Mouse (Mus musculus): ENCODE measurements around the gene Efcab7. TPM values are rescaled to one million over a fixed set of nuclear protein-coding genes. Genes with fewer than 3 reads are reported as not detected.
A peak's percentile ranks its signal among the peaks of the same experiment; 100 is the strongest.

The Efcab7 gene
- polyA plus RNA-seq (2012; rRNA removed), result 4.0 and 4.9 TPM in 2 replicates

DNA sequence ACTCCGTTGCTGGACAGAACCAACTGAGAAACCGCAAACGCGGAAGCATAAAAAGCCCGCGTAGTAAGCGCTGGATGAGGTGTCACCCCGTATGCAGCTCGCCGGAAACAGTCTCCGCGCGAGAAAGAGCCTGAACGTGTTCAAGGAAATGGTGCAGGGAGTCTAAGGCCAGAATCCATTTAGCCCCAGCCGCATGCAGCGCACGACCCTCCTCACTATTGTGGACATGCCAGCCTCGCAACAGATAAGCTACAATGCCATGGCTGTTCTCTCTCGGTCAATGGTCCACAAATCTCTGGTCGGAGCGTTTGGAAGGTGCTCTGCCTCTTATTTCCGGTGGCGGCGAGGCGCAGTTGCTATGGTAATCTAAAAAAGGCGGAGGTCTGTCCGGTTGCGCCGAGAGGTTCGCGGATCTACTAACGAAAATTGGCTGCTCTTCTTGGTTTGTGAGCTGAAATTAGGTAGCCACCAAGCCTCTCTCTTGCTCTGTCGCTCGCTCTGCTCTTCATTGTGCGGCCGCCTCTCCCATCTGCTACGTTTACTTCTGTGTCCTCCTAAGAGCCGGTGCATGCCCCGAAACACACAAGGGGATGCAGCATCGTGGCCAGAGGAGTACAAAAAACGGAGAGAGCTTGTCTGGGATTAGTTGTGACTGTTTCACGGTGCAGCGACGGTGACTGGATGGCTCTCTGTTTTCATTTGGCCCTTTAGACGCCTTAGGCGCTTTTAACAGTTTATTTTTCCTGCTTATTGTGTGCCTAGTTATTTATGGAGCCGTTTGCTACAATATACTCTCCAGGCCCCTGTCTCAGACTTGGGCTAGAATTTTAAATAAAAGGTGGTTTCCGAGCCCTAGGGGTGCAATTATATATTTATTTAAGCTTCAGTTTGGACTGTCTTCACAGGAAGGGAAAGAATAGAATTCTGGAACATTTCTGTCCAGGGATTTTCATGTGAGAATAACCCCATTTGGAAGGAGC is at the start of gene Efcab7:
TSS of gene Efcab7 (plus strand) at position 105 of the 980 bp plus-strand sequence.
- DNase-seq, result peak; percentile 85
- WGBS, result under 1% methylated on average over 48 of the region's 48 CpGs
- no peaks in the 10 kb centered on the region for H3K4me1 ChIP-seq (ENCODE audit: control insufficient read depth, insufficient read depth, low read length)
- TF ChIP-seq POLR2A (IDR thresholded peaks at IDR 0.05; ENCODE audit: borderline replicate concordance, extremely low read depth, low read depth, low read length) (peak; percentile 29; the same call in 1 of the 2 replicates), CTCF (IDR thresholded peaks at IDR 0.05; ENCODE audit: insufficient read depth, low read length) (no peak)
- H3K4me3 ChIP-seq (replicated peaks; ENCODE audit: extremely low read depth, low read depth, low read length), result peak within 1 kb of the TSS; percentile 100

DNA sequence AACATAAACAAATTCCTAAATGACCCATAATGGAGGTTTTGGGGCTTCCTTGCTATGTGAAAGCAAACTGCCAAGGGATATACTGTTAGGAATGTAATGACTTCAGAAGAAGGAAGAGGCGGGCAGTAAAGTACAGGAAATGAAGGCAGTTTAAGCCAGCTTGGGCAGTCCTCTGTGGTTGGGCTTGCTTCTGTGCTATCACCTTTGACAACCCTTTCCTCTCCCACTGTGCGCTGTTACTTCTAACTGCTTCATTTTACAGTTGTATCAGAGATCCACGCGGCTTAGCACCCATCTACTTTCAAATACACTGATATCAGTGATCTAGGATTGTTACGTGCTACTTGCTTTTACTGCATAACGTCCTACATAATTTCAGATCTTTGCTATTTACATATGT is 36.6 kb upstream of the Efcab7 start:
- Histone ChIP-seq H3K4me3 (replicated peaks; ENCODE audit: extremely low read depth, low read depth, low read length) (no peak overlapping the region), H3K4me1 (ENCODE audit: control insufficient read depth, insufficient read depth, low read length) (no peaks in the 10 kb centered on the region)
- WGBS, result 81% methylated on average over 6 of the region's 6 CpGs
- DNase-seq, result no peak
- TF ChIP-seq CTCF (IDR thresholded peaks at IDR 0.05; ENCODE audit: insufficient read depth, low read length) (no peak), POLR2A (IDR thresholded peaks at IDR 0.05; ENCODE audit: borderline replicate concordance, extremely low read depth, low read depth, low read length) (no peak)

DNA sequence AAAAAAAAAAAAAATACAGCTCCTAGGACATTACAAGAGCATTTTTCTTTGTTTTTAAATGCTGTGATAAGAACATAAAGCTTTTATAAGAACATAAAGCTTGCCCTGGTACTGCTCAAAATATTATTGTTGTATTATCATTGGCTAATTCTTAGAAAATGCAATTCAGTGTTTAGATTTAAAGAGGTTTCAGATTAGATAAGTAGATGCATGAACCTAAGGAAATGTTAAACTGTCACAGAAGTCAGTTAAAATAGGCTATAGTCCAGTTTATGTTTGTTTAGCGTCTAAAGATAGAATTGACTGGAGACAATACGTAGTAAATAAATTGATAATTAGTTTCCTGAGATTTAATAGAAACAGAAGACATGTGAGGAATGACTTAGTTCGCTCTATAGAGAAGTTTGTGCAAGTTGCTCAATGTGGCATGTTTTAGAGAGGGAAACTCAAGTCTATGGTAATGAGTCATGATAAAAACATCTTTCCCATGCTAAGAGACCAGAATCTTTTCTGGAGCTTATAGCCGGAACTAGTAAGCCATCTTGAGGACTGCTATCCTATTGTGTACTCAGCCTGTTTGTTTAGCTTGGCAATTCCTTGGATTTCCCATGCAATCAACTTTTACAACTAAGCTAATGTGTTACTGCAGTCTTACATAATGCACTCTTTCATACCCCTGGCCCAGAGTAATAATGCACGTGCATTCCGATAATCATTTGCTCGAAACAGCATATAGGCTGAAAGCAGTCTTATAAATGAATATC is 12.1 kb upstream of the Efcab7 start:
- Histone ChIP-seq H3K4me1 (ENCODE audit: control insufficient read depth, insufficient read depth, low read length) (no peaks in the 10 kb centered on the region), H3K4me3 (replicated peaks; ENCODE audit: extremely low read depth, low read depth, low read length) (no peak overlapping the region)
- WGBS, result 69% methylated on average over 7 of the region's 7 CpGs
- TF ChIP-seq CTCF (IDR thresholded peaks at IDR 0.05; ENCODE audit: insufficient read depth, low read length) (no peak), POLR2A (IDR thresholded peaks at IDR 0.05; ENCODE audit: borderline replicate concordance, extremely low read depth, low read depth, low read length) (no peak)
- DNase-seq, result no peak

DNA sequence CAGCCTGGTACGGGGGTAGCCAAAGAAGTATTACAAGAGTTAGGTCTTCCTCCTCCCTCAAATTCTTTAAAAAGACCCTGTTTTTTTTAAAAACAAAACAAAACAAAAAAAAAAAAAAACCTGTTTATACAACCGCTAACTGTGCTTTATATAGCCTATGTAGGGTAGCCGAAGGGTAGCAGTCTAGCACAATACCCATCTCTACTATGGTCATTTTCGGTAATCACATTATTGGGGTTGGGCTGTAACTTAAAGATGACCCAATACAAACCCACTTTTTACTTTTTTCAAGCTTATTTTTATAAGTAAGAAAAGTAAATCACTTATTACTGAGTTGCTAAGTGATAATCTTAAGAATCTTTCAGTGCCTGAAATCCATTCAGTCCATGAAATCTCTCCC is 661 bp upstream of the Efcab7 start:
- Histone ChIP-seq H3K4me1 (ENCODE audit: control insufficient read depth, insufficient read depth, low read length) (no peaks in the 10 kb centered on the region), H3K4me3 (replicated peaks; ENCODE audit: extremely low read depth, low read depth, low read length) (no peak overlapping the region)
- TF ChIP-seq POLR2A (IDR thresholded peaks at IDR 0.05; ENCODE audit: borderline replicate concordance, extremely low read depth, low read depth, low read length) (no peak), CTCF (IDR thresholded peaks at IDR 0.05; ENCODE audit: insufficient read depth, low read length) (no peak)
- DNase-seq, result no peak
- WGBS, result 37% methylated on average over 4 of the region's 4 CpGs

DNA sequence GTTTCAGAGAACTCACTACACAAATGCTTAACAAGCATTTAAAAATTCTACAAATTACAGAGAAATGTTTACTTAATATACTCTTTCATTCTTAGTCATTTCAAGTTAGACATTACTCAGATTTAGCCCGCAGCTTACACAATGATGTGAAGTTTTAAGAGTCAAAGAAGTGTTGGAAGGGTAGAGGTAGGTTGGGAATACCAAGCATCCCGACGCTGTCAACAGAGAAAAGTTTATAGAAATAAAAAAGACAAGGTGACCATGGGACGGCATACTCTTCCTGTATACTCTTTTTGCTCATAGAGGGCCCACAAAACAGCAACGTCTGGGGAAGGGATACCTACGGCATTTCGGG is 282 bp upstream of the Efcab7 start:
- TF ChIP-seq POLR2A (IDR thresholded peaks at IDR 0.05; ENCODE audit: borderline replicate concordance, extremely low read depth, low read depth, low read length), result no peak
- TF ChIP-seq CTCF (IDR thresholded peaks at IDR 0.05; ENCODE audit: insufficient read depth, low read length), result no peak
- Histone ChIP-seq H3K4me3 (replicated peaks; ENCODE audit: extremely low read depth, low read depth, low read length) (peak overlapping the region; percentile 100), H3K4me1 (ENCODE audit: control insufficient read depth, insufficient read depth, low read length) (no peaks in the 10 kb centered on the region)
- WGBS, result under 1% methylated on average over 7 of the region's 7 CpGs
- no peak for DNase-seq

DNA sequence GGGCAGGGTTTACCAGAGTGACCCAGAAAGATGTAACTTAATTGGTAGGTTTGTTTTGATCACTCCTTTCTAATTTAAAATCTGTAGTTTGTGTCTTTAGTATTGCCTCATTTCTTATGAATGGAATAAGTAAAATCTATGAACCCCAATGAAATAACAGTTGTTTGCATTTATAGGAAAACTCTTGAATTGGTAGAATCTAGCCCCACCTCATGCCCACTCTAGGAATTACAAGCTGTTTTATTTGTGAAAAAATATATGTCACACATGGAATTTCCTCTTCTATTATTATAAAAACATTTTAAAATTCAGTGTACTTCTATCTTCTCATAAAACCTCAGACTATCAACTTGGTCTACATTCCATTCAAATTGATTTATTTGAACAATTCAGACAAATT is 52.9 kb downstream of the Efcab7 start:
- DNase-seq, result no peak
- TF ChIP-seq CTCF (IDR thresholded peaks at IDR 0.05; ENCODE audit: insufficient read depth, low read length) (peak; percentile 6; the same call in 1 of the 2 replicates), POLR2A (IDR thresholded peaks at IDR 0.05; ENCODE audit: borderline replicate concordance, extremely low read depth, low read depth, low read length) (no peak)
- no peak overlapping the region for H3K4me3 ChIP-seq (replicated peaks; ENCODE audit: extremely low read depth, low read depth, low read length)

DNA sequence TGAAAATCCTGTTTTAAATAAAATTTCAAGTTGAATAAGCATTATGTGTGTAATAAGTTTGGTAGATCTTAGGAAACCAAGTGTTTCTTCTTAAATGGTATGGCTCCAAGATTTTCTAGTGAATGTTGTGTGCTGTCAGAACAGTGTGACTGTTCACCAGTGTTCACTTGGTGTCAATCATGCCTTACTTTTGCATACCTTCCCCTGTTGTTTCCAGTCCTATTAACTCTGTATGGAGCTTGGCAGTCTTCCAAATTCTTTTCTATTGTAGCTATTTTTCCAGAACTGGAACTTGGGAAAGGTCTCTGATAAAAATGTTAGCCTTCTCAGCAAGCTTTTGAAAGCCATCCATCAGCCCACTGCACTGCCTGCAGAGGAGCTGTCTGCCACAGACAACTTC is 53.4 kb downstream of the Efcab7 start:
- no peaks in the 10 kb centered on the region for H3K4me1 ChIP-seq (ENCODE audit: control insufficient read depth, insufficient read depth, low read length)
- DNase-seq, result no peak
- no peak overlapping the region for H3K4me3 ChIP-seq (replicated peaks; ENCODE audit: extremely low read depth, low read depth, low read length)
- TF ChIP-seq CTCF (IDR thresholded peaks at IDR 0.05; ENCODE audit: insufficient read depth, low read length) (no peak), POLR2A (IDR thresholded peaks at IDR 0.05; ENCODE audit: borderline replicate concordance, extremely low read depth, low read depth, low read length) (no peak)

More for the DNA sequence above, 52.9 kb downstream of the Efcab7 start:
- no peaks in the 10 kb centered on the region for H3K4me1 ChIP-seq (ENCODE audit: control insufficient read depth, insufficient read depth, low read length)

DNA sequence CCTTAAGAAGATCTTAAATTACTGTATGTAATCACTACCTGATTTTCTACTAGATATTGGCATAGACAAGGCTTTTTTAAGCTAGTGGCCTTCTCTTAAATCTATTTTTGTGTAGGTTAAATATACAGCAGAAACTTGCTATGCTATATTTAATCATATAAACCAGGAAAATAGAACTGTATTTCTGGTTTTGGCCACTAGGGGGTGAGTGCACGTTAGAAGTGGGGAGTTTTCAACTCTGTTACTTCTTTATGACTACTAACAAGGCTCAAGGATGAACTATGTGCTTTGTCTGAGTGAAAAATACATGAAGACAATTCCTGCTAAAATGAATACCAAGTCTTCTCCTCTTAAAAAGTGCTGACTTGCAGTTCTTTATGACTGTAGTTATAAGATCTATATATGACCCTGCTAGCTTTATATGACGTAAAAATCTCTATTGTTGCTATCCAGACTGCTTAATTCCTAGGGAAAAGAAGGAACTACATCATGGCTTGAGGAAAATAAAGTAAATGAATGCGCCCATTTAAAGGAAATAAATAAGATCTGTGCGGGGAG is 85.0 kb downstream of the Efcab7 start:
- 68% methylated on average over 4 of the region's 4 CpGs for WGBS
- no peak for DNase-seq
- H3K4me1 ChIP-seq (ENCODE audit: control insufficient read depth, insufficient read depth, low read length), result no peaks in the 10 kb centered on the region
- TF ChIP-seq POLR2A (IDR thresholded peaks at IDR 0.05; ENCODE audit: borderline replicate concordance, extremely low read depth, low read depth, low read length) (no peak), CTCF (IDR thresholded peaks at IDR 0.05; ENCODE audit: insufficient read depth, low read length) (no peak)
- no peak overlapping the region for H3K4me3 ChIP-seq (replicated peaks; ENCODE audit: extremely low read depth, low read depth, low read length)

DNA sequence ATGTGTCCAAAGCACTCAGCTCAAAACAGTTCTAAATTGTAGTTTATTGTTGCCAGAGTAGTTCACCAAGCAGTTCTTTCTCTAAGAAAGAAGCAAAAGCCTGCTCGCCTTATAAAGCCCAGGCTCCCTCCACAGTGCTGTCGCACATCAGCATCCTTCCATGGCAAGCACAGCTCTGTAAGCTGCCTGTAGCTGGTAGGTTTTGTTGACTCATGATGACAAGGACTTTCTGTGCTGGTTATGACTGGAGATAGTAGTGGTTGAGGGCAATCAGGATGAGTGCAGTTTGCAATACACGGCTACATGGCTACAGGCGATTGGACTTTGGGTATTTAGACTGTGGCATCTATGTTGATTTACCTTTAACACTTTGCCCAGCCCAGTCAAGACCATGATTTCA is 97.4 kb downstream of the Efcab7 start:
- 94% methylated on average over 4 of the region's 4 CpGs for WGBS
- H3K4me1 ChIP-seq (ENCODE audit: control insufficient read depth, insufficient read depth, low read length), result no peaks in the 10 kb centered on the region
- TF ChIP-seq CTCF (IDR thresholded peaks at IDR 0.05; ENCODE audit: insufficient read depth, low read length) (no peak), POLR2A (IDR thresholded peaks at IDR 0.05; ENCODE audit: borderline replicate concordance, extremely low read depth, low read depth, low read length) (no peak)
- H3K4me3 ChIP-seq (replicated peaks; ENCODE audit: extremely low read depth, low read depth, low read length), result no peak overlapping the region
- DNase-seq, result no peak

All from lung, adult 2 months (tissue).